Mouse (Mus musculus): ENCODE measurements around the gene Rasl12.

DNA sequence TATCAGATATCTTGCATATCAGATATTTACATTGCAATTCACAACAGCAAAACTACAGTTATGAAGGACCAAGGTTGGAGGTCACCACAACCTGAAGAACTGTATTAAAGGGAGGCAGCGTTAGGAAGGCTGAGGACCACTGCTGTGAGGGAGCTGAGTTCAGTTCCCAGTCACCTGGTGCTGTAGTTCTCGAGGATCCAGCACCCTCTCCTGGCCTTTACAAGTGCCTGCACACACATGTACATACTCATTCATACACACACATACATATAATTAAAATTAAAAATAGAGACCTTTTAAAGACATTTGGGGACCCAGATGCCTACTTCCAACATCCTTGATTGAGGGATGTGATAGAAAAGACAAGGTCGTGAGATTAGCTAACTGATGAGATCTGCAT lies 21.3 kb downstream of the Rasl12 start:
- TF ChIP-seq CTCF (IDR thresholded peaks at IDR 0.05; ENCODE audit: extremely low read depth, insufficient read depth, low read length) (0 out of 2 replicates have a peak, but pooled peaks have one; percentile 2), POLR2A (IDR thresholded peaks at IDR 0.05; ENCODE audit: extremely low read depth, insufficient read depth, low read length) (no peak)

All from cortical plate, adult 2 months (tissue).